Mouse (Mus musculus) thymus, adult 2 months (tissue): Measurements from ENCODE around the gene Rab40c.

Experiments
- CTCF ChIP-seq: fragments of 200-500 bp; IDR thresholded peaks from 2 replicates; pipeline ENCODE4 v1.5.1; 2012; ENCODE audit warnings: mild to moderate bottlenecking, control low read depth, low read length, moderate library complexity, borderline replicate concordance; ENCODE audit not compliant: control insufficient read depth, poor library complexity, insufficient read depth; ENCODE audit errors: extremely low read depth
- POLR2A ChIP-seq: fragments of 200-500 bp; IDR thresholded peaks from 2 replicates; pipeline ENCODE4 v1.6.1; 2012; ENCODE audit warnings: mild to moderate bottlenecking, low read length, control low read depth, moderate library complexity; ENCODE audit not compliant: control insufficient read depth, poor library complexity, insufficient read depth; ENCODE audit errors: extremely low read depth

GRCm38 (mm10) chr17:25868601-25869191, 50.8 kb downstream of the Rab40c start, which contains the start of gene Mcrip2:
- 0 out of 2 replicates have a peak, but pooled peaks have one; percentile 38 for TF ChIP-seq POLR2A
- TF ChIP-seq CTCF: no peak
